Mouse (Mus musculus) lung, adult 2 months (tissue): ENCODE results near the gene Cct6b.

Experiments
- CTCF ChIP-seq: fragments of 200-500 bp; IDR thresholded peaks from 2 replicates; pipeline ENCODE4 v1.5.1; 2011; ENCODE audit warnings: mild to moderate bottlenecking, low read length, control low read depth; ENCODE audit not compliant: insufficient read depth
- POLR2A ChIP-seq: fragments of 200-500 bp; IDR thresholded peaks from 2 replicates; pipeline ENCODE4 v1.6.1; 2011; ENCODE audit warnings: low read depth, mild to moderate bottlenecking, control low read depth, low read length, borderline replicate concordance; ENCODE audit errors: extremely low read depth

DNA sequence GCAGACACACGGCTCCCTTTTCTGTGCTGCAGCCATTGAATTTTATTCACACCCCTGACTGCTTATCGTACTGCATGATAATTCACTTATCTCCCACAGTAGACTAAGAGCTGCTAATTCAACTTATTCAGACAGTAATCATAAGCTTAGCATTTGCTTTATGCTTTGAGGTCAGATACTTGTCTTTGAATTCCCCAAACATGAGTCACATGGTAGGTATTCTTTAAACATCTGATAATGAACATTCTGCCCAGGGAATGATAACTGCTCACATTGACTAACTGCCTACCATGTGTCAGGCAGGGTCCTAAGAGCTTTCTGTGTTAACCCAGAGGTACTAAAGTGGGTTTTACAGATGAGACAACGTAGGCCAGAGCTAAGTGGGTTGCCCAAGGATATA is 42.5 kb upstream of the Cct6b start:
- no peak for TF ChIP-seq CTCF
- TF ChIP-seq POLR2A: no peak
